Mouse (Mus musculus) urinary bladder, postnatal 4 days (tissue): ENCODE data around the gene Sfxn5.
A peak's percentile ranks its signal among the peaks of the same experiment; 100 is the strongest.

Experiments
- DNase-seq, 2 experiments: peaks; one replicate each; pipeline ENCODE4 v3.0.0; 2021 to 2022; ENCODE audit warnings: low spot score in 2 of 2

The Sfxn5 gene

DNA sequence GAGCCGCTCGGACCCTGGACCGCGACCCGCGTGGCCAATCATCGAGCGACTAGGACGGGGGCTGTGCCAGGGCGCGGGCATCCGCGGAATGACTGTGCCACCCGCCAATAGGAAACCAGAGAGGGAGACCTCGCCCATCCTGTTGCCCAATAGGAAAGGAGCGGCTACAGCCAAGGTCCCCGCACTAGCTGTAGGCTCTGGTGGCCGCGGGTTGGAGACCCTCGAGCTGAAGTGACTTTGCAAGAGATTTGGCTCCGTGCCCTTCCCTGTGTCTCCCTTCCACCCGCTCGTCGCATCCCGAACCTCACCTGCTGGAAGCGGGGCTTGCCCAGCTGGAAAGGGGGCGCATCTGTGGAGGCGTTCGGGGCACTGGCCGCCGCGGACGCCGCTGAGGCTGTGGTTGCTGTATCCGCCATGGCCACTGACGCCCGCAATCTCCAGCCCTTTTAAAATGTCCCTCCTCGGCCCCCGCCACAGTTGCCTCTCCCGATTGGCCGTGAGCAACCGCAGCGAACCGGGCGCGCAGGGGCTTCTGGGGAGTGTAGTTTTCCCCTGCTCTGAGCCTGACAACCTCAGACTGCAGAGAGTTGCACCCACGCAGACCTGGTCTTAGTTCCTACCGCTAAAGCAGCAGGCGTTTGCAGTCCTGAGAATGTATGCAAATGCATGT is at the start of gene Sfxn5:
TSS of gene Sfxn5 (minus strand) at position 423 of the 670 bp plus-strand sequence.
- DNase-seq = peak; percentile 92 to 98

DNA sequence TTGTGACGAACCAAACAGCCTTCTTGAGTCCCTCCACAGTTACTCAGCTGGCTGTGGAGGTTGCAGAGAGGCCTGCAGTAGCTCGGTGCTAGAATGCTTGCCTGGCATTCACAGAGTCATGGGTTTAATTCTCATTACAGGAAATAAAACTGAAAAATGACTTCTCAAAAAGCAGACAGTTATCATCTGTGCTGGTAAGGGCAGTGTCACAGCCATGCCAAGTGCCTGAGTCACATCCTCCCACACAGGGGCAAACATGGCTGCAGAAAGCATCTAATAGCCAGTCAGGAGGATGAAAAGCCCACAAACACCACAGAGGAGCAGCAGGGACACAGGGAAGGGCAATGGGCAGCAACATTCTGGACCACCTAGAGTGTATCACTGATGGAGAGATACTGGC is 49.6 kb upstream of the Sfxn5 start:
- no peak for DNase-seq

DNA sequence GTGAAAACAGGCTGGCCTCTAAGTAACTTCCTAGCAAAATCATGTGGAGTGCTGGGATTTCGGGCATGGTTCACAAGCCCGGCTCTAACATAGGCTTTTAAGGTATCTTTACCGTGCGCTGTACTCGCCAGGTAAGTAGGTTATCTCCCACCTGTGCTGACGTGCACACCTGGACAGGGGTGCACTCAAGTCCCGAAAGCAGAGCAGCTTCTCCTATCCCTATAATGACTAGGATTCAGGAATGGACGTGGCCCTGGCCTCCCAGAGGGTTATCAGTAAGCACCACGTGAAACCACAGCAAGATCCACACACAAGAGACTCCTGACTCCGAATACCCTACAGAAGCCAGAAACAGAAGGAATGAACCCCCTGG is 48.4 kb upstream of the Sfxn5 start:
- no peak for DNase-seq

DNA sequence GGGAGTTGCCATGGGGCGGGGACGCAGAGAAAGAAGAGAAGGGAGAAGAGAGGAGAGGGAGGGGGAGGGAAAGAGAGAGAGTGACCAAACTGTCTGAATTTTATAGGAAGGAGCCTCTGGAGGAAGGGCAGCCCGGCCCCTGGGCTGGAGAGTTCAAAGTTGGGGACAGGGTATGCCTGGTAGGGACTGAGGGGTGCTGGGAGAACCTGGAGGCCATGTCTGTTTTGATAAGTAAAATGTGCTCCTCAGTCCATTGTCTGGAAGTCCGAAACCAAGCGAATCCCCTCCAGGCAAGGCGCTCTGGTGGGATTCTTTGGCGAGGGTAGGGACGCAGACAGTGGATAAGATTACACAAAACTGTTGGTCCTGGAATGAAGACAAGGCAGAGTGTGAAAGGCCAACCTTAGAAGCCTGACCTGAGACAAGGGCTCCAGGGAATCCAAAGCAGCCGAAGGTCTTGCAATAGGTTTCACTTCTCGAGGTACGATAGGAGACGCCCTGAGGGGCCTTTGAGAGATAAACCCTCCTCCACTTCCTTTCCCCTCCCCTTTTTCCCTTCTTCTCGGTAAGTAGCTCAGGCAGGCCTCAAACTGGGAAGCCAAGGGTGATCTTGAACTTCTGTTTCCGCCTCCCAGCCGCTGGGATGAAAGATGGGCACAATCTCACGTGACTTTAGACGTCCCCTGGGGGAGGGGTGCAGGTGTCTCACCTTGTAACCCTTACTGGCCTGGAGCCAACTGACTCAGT is 47.9 kb upstream of the Sfxn5 start:
- no peak for DNase-seq

DNA sequence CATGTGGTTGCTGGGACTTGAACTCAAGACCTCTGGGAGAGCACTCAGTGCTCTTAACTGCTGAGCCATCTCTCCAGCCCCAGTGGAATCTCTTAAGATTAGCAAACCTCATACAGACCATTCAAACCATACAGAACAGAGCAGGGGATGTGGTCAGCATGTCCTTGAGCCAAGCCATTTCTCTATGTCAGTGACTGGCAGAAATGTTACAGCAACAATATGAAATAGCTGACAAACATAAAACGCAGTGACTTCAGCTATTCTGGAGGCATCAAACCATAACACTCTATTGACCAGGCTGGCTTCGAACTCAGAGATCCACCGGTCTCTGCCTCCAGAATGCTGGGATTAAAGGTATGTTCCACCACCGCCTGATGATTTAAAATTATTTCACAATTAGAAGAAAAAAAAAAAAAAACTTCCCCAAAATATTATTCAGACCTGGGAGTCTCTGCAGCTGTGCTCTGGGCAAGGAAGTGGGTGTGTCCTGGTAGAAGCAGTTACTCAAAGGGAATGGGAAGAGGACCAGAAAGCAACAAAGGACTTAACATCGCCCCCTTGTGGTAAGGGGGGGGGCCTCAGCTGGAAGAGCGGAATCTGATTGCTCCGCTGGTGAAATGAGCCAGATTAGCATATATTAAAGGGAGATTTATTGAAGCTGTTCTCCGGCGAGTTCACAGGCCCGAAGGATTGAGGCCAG is 47.1 kb upstream of the Sfxn5 start:
- peak; percentile 77 to 80 for DNase-seq

DNA sequence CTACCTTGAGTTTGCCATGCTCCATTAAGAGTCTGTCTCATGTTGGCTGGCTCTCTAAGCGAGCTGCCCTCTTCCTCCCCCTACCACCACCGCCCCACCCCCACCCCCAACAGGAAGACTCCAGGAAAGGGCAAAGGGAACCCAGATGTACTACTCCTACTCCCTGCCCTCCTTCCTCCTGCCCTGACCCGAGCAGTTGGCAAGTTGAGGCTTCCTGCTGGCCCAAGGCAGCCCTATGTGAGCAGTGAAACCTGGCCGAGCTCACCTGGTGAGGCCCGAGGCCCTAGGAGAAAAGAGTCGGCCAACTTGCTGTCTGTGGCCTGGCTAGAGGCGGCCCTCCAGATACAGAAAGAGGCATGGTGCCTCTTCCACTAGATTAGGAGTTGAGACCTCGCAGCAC is 45.4 kb upstream of the Sfxn5 start:
- DNase-seq = no peak

DNA sequence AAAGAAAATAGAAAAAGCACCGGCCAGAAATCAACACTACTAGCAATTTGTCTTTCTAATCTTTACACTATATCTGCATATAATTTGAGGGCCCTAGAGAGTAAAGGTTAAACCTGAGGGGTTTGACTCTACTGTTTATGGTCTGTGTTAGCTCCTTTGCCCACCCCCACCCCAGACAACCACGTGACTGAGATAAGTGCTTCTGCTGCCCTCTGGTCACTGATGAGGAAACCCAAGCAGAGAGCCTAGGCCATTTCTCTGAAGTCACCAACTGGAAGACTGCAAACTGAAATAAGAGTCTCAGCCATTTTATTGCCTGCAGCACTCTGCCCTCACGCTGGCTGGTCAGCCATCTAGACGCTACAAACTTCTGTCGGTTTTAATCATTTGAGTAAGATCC is 44.7 kb upstream of the Sfxn5 start:
- no peak for DNase-seq

DNA sequence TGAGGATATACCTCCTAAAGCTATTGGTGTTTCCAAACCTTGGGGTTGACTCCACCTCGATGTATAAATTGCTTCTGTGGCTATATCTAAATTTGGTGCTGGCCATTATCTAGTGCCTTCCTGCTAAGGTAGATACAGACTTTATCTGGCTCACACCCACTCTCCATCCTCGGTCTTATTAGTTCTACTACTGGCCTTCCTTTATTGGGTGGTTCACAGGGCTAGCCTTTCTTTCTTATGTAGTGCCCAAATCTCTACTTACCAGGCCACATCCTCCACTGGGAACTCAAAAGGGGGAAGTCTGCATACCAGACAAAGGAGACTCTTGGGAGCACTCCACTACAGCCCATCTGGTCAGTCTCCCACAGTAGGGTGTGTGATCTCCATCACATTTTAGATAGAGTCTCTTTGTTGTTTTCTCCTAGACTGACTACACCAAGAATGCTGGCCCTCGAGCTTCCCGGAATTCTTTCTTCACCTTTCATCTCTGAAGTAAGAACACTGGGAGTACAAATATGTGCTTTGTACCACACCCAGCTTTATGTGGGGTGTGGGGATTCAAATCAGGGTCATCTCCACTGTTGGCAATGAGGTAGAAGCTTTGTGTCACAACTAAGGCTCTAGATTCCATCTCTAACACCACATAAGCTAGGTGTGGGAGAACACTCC is 44.0 kb upstream of the Sfxn5 start:
- DNase-seq = no peak

DNA sequence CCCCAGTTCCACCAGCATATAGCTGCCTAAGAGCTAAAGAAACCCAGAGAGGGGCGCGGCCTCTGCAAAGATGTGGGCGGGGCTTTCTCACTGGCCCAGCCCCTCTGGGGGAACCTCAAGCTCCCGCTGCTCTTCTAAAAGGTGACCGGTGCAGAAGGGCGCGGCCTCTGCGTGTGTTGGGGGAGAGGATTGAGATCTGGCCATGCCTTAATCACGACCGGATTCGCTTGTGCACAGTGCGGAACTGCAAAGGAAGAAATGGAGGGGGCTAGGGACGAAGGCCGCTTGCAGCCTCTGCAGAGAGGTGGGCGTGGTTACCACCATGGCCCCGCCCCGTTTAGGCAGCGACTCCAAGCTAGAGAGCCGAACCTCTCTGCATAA is 41.5 kb upstream of the Sfxn5 start:
- peak; percentile 94 to 97 for DNase-seq

DNA sequence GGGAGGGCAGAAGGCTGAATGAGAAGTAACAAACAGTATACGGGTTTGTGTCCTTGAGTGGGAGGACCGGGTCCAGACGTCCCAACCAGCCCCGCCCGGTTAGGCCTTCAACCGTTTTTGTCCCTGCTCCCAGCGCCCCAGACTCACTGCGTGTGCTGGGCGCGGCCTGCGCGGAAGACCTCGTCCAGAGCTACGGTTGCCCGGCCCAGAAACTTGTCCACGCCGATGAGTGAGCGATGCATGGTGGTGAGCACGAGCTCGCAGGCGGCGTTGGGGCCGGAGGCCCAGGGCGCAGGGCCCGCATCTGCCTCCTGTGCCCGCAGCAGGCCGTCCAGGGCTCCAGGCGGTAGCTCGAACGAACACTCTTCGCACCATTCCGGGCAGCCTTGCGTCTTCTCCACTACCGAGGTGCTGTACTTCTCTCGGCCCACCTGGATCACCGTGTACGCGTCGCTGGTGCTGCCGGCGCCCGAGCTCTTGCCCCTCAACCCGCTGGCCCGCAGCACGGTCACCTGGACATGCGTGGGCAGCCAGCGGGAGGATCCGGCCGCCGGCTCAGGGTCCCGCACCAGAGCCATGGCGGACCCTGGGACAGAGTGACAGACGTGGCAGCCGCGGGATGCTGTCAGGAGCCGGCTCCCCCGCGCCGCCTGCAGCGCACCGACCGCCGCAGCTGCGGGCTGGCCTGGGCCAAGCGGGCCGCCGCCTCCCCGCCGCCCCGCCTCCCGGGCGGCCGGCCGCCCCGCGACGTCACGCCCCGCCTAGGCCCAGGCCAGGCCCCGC is 40.9 kb upstream of the Sfxn5 start, which contains the start of gene Rab11fip5:
TSS of gene Rab11fip5 (minus strand) at position 684 of the 783 bp plus-strand sequence.
- DNase-seq = peak in 1 of 2 experiments; percentile 35

DNA sequence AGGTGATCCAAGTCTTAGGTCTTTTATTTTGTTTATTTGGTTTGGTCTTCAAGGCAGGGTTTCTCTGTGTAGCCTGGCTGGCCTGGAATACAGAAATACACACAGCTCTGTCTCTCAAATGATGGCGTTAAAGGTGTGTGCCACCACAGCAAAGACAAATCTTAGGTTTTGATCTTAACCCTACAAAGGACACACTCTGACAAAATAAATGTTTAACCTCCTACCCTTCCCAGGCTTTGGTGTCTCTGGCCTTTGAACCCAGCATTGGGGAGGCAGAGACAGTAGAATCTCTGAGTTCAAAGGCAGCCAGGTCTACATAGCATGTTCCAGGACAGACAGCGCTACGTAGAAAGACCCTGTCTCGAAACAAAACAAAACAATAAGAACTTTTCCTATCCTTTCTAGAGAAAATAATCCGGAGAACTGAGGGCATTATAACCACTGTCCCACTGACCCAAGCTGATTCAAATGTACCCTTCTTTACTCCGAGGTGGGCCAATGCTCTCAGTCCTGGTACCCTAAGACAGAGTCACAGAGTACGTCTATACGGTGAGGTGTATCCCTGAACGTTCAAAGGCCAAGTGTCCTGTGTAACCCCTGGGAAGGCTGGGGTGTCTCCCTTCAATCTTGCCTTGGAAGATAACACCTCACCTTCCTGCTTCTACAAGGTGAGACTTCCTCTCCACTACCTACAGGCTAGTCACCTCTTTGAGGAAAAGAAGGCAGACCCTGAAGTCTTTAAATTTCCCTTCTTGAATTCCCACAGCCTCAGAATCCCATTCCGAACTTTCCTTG is 40.0 kb upstream of the Sfxn5 start:
- DNase-seq = no peak

DNA sequence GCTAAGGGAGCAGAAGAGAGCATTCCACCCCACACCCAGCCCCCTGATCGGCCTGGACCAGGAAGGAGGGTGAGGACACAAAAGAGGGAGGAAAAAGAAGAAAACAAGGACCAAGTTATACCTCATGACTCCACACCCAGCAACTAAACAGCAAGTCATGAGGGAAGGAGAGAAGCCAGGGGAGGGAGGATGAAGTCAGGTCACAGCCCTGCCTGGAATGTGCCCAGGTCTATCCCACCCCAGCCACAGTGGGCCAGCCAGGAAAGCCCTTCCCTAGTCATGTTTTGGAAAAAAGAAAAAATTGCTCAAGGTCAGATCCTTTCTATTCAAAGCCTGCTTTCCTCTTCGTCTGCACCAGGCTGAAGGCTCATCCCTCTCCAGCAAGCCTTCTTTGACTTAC is 39.3 kb upstream of the Sfxn5 start:
- no peak for DNase-seq

DNA sequence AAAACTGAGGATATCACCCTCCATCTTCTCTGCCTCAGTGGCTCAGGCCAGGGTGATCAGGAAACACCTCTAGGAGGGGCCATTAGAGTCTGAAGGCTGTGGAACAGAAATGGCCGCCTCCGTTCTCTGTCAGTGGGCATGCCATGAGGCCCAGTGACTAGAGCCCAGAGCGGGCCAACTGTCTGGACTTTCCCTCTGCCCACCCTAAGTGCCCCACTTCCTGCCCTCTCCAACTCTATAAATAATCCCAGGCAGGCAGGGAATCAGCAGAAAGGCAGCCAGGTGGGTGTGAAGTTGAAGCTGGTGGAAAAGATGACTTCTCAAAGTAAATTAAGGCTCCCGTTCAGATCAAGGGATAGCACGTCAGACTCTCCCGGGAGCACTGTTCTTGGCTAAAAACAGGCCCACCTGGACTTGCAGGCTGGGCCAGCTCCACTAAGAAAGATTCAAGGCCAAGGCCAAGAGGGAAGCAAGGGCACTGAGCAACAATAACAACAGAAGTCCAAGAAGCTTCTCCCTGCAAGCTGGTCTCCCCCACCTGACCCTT is 38.7 kb upstream of the Sfxn5 start:
- no peak for DNase-seq

DNA sequence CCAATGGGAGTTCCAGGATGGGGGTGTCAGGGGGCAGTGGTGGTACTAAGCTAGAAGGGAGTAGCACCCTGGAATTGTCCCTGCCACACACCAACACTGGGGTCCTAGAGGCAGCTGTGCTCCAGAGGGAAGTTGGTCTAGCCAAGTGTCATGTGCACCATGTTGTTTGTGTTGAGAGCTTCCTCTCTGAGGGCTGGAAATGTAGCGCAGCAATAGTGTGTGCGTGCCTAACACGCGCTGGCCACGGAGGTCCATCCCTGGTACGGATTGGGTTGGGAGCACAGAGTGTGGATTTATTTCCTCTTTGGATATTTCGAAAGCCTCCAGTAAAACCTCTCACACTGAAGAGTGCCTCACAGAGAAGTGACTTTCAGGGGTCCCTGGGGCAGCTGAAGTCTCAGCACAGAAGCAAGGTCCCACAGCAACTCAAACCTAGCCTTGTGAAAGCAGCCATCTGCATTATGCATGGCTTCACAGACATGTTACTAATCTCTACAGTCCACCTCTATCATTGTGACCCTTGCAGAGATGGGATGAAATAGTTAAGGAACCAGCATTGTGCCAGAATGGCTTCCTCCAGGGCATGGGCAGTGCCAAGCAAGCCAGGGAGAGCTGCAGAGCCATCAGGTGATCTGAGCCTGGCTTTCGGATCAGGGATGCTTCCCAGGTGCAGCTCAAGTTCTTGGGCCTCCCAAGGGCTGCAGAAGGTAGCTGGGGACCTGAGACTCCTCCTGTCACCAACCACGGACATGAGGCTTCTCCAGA is 37.6 kb upstream of the Sfxn5 start:
- no peak for DNase-seq

DNA sequence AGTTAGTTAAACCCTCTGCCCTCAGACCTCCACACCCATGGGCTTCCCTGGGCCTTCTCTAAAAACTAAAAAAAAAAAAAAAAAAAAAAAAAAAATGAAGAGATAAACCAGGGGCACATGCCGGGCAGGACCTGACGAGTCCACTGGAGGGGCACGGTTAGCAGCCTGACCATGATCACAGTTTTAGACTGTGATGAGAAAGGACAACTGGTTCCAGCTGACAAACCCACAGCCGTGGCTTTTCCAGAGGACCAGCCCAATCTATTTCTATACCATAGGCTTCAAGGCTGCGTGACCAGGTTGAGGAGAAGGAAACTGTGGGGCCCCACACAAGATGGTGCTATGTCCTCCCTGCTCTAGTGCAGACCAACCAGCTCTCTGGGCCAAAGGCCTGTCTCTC is 36.8 kb upstream of the Sfxn5 start:
- no peak for DNase-seq

DNA sequence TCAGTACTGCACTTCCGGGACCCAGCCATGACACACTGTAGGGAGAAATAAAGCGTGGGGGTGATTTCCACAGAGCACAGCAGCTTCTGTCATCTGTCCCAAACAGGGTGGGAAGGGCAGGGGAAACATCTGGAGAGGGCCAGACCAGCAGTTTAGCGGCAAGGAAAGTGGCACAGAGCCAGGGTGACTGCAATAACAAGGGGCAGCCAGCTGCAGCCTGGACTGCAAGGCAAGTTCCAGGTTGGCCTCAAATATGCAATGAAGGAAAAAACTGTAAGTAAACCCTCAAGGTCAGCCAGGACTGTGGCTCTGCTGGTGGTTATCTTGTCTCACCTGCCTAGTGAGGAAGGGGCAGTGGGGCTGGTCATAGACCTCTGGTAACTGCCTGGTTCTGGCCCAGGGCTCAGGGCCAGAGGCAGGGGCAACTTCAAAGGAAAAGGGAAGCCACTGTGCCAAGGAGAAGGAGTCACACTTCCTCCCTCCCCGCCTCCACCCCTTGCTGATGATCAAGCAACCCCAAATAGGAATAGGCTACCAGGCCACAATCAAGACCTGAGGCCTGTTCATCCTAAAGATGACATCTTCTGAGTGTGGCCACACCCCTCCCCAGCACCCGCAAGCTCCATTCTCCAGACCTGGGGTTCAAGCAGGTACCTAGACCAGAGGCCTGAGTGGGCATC is 36.1 kb upstream of the Sfxn5 start:
- peak; percentile 54 to 72 for DNase-seq

DNA sequence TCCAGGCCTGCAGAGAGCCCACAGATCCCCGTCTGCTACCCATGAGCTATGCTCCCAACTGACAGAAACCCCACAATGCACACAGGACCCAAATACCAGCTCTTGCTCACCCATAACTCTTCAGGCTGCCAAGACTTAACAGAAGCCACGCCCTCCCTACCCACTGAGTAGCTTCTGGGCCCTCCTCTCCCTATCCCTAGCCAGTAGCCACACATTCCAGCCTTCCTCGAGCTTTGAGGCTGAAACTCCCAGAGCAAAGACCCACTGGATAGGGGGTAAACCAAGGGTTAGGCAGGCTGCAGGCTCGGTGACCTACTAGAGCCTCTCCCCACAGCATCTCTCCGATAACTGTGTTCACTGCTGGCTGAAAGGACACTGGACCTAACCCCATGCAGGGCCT is 35.5 kb upstream of the Sfxn5 start:
- no peak for DNase-seq

DNA sequence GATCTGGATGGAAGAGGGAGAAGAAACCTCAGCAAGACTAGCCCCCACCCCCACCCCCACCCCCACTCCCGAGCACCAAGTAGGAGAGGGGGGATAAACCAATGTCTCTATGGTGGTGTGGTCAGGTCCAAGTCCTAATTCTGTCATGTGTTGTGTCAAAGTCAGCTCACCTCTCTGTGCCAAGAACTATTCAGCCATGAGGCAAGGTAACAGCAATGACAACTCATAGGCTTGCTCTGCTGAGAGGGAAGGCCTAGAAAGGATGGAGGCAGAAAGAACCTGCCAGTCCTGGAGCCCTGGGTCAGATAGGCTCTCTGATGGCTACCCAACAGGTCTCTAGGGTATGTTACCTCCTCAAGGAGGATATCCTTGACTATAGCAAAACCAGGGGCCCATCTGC is 34.9 kb upstream of the Sfxn5 start:
- no peak for DNase-seq

DNA sequence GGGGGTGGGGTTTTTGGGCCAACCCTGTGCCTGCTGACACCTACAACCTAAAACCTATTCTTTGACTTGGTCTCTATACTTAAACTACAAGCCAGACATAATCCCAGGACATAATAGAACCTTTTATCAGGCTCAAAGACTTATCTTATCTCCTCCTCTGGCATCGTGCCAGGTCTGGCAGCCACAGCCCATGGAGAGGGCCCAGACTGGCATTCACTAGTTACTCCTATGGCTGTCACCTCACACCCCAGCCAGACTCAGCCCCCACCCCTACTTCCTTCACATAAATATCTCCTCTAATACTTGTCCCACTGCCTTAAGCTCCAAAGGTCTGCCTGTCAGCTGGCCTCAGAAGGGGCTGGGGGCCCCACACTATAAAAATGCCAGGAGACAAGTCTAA is 33.2 kb upstream of the Sfxn5 start:
- no peak for DNase-seq
